Mouse (Mus musculus) embryonic facial prominence, embryonic 14.5 days (tissue): Measurements from ENCODE around the gene Inpp5k. TPM values are rescaled to one million over a fixed set of nuclear protein-coding genes. Genes with fewer than 3 reads are reported as not detected.
"Not testable (repeated sequence)": the region's sequence is repeated elsewhere in the genome, so short reads cannot be mapped to it uniquely, and the experiment has no call there.

ENCODE experiments used
- ATAC-seq: fragments of 200-750 bp; cut with Nextera tagmentation; 2 replicates; pipeline ENCODE4 v1.8.0; 2017; ENCODE audit warnings: low read depth, moderate number of reproducible peaks, moderate TSS enrichment
- DNase-seq: peaks from one replicate; pipeline ENCODE4 v3.0.0-alpha.2; 2015; ENCODE audit warnings: low spot score
- H3K27ac ChIP-seq: fragments of 300-500 bp; sonication (generic); replicated peaks from 2 replicates; pipeline ENCODE4 v1.5.1; 2014; ENCODE audit warnings: low read depth, mild to moderate bottlenecking, low read length, moderate library complexity
- H3K27me3 ChIP-seq: fragments of 300-500 bp; sonication (generic); replicated peaks from 2 replicates; pipeline ENCODE4 v1.6.1; 2014; ENCODE audit warnings: low read length; ENCODE audit not compliant: control insufficient read depth, insufficient read depth
- H3K36me3 ChIP-seq: fragments of 300-500 bp; sonication (generic); 2 replicates; pipeline ENCODE4 v1.6.1; 2014; ENCODE audit warnings: low read length, mixed read lengths; ENCODE audit not compliant: control insufficient read depth, insufficient read depth
- H3K4me1 ChIP-seq: fragments of 300-500 bp; sonication (generic); 2 replicates; pipeline ENCODE4 v1.6.1; 2014; ENCODE audit warnings: antibody characterized with exemption, low read length; ENCODE audit not compliant: control insufficient read depth, insufficient read depth
- H3K4me2 ChIP-seq: fragments of 300-500 bp; sonication (generic); 2 replicates; pipeline ENCODE4 v1.6.1; 2014; ENCODE audit warnings: low read depth, mild to moderate bottlenecking, low read length, moderate library complexity, mixed read lengths
- H3K4me3 ChIP-seq: fragments of 300-500 bp; sonication (generic); 2 replicates; pipeline ENCODE4 v1.5.1; 2014; ENCODE audit warnings: low read depth, mild to moderate bottlenecking, low read length
- H3K9ac ChIP-seq: fragments of 300-500 bp; sonication (generic); 2 replicates; pipeline ENCODE4 v1.6.1; 2014; ENCODE audit warnings: low read depth, mild to moderate bottlenecking, low read length, moderate library complexity, mixed read lengths
- H3K9me3 ChIP-seq: fragments of 300-500 bp; sonication (generic); 2 replicates; pipeline ENCODE4 v1.6.1; 2016; ENCODE audit warnings: low read length; ENCODE audit not compliant: control insufficient read depth
- WGBS: fragments of 180-500 bp; shearing (Covaris S2); extraction: QIAGEN DNeasy Blood & Tissue Kit; methylation state at CpG from one replicate; pipeline ENCODE4 v1.1.7; 2014; 5-methylcytosine and 5-hydroxymethylcytosine counted together
- polyA plus RNA-seq: library from polyadenylated mRNA; unstranded; fragments of >200 nt; fragmentation: Nextera tagmentation; extraction: Ambion mirVana; gene quantifications from 2 replicates; pipeline ENCODE4 v1.2.1, GENCODE M21; 2014

The Inpp5k gene
- polyA plus RNA-seq, 1 experiment from 2014 or later = 23.7 TPM

- ATAC-seq (no peak), DNase-seq (no peak)
- H3K4me2 ChIP-seq = no peak overlapping the region
- no peaks in the 10 kb centered on the region for H3K9me3 ChIP-seq
- no peaks in the 10 kb centered on the region for H3K27me3 ChIP-seq
- H3K27ac ChIP-seq = no peak overlapping the region
- H3K36me3 ChIP-seq = peaks cover 40% of the 10 kb centered on the region
- H3K9ac ChIP-seq = no peak overlapping the region
- H3K4me1 ChIP-seq = peaks cover 11% of the 10 kb centered on the region
- H3K4me3 ChIP-seq = no peak overlapping the region
- WGBS = 83% methylated on average over 5 of the region's 5 CpGs
Observed at GRCm38 (mm10) chr11:75592612-75593011, 38.2 kb upstream of the Inpp5k start.

GRCm38 (mm10) chr11:75594431-75594830 is 36.4 kb upstream of the Inpp5k start:
- Histone ChIP-seq H3K9me3 (no peaks in the 10 kb centered on the region), H3K36me3 (peaks cover 57% of the 10 kb centered on the region), H3K9ac (no peak overlapping the region), H3K4me2 (no peak overlapping the region), H3K27ac (no peak overlapping the region), H3K27me3 (no peaks in the 10 kb centered on the region), H3K4me3 (no peak overlapping the region), H3K4me1 (peaks cover 3% of the 10 kb centered on the region)
- DNase-seq = no peak
- 84% methylated on average over 9 of the region's 9 CpGs for WGBS
- no peak for ATAC-seq

GRCm38 (mm10) chr11:75595404-75595803 is 35.4 kb upstream of the Inpp5k start:
- 68% methylated on average over 2 of the region's 2 CpGs for whole genome bisulfite sequencing
- no peaks in the 10 kb centered on the region for H3K27me3 ChIP-seq
- H3K9me3 ChIP-seq = no peaks in the 10 kb centered on the region
- peaks cover 63% of the 10 kb centered on the region for H3K36me3 ChIP-seq
- DNase-seq (no peak), ATAC-seq (no peak)
- H3K4me3 ChIP-seq = no peak overlapping the region
- no peaks in the 10 kb centered on the region for H3K4me1 ChIP-seq
- no peak overlapping the region for H3K9ac ChIP-seq
- H3K27ac ChIP-seq = no peak overlapping the region
- H3K4me2 ChIP-seq = no peak overlapping the region

GRCm38 (mm10) chr11:75595816-75596215 is 35.0 kb upstream of the Inpp5k start:
- Histone ChIP-seq H3K27me3 (no peaks in the 10 kb centered on the region), H3K36me3 (peaks cover 67% of the 10 kb centered on the region), H3K27ac (no peak overlapping the region), H3K4me3 (no peak overlapping the region), H3K9ac (no peak overlapping the region), H3K4me1 (no peaks in the 10 kb centered on the region), H3K4me2 (no peak overlapping the region), H3K9me3 (no peaks in the 10 kb centered on the region)
- DNase-seq = no peak
- WGBS = 66% methylated on average over 7 of the region's 7 CpGs
- ATAC-seq = no peak

- Histone ChIP-seq H3K36me3 (peaks cover 77% of the 10 kb centered on the region), H3K9ac (no peak overlapping the region), H3K4me3 (no peak overlapping the region), H3K4me2 (no peak overlapping the region), H3K4me1 (no peaks in the 10 kb centered on the region), H3K9me3 (no peaks in the 10 kb centered on the region), H3K27ac (no peak overlapping the region), H3K27me3 (no peaks in the 10 kb centered on the region)
- ATAC-seq (no peak), DNase-seq (no peak)
- 79% methylated on average over 3 of the region's 3 CpGs for WGBS
Observed at GRCm38 (mm10) chr11:75596726-75597255, 34.0 kb upstream of the Inpp5k start.

GRCm38 (mm10) chr11:75598004-75598403 is 32.8 kb upstream of the Inpp5k start:
- DNase-seq (no peak), ATAC-seq (no peak)
- Histone ChIP-seq H3K27ac (no peak overlapping the region; the same call in 1 of the 2 replicates), H3K36me3 (peaks cover 79% of the 10 kb centered on the region), H3K4me3 (no peak overlapping the region), H3K27me3 (no peaks in the 10 kb centered on the region), H3K4me1 (no peaks in the 10 kb centered on the region), H3K4me2 (no peak overlapping the region), H3K9ac (no peak overlapping the region), H3K9me3 (no peaks in the 10 kb centered on the region)
- 91% methylated on average over 6 of the region's 6 CpGs for WGBS

GRCm38 (mm10) chr11:75599802-75600201 is 31.0 kb upstream of the Inpp5k start:
- not testable (repeated sequence) for H3K4me3 ChIP-seq, H3K27ac ChIP-seq, H3K4me1 ChIP-seq, DNase-seq, H3K4me2 ChIP-seq, H3K27me3 ChIP-seq, ATAC-seq, H3K9me3 ChIP-seq, H3K9ac ChIP-seq
- H3K36me3 ChIP-seq = peaks cover 75% of the 10 kb centered on the region
- 93% methylated on average over 16 of the region's 17 CpGs for WGBS

- Histone ChIP-seq H3K9me3 (no peaks in the 10 kb centered on the region), H3K27ac (no peak overlapping the region), H3K27me3 (no peaks in the 10 kb centered on the region), H3K4me3 (no peak overlapping the region), H3K9ac (no peak overlapping the region), H3K36me3 (peaks cover 82% of the 10 kb centered on the region), H3K4me1 (no peaks in the 10 kb centered on the region), H3K4me2 (no peak overlapping the region)
- ATAC-seq (no peak), DNase-seq (no peak)
- WGBS = 91% methylated on average over 5 of the region's 5 CpGs
Observed at GRCm38 (mm10) chr11:75604826-75605225, 26.0 kb upstream of the Inpp5k start.

GRCm38 (mm10) chr11:75605318-75605717 is 25.5 kb upstream of the Inpp5k start:
- Histone ChIP-seq H3K9me3 (no peaks in the 10 kb centered on the region), H3K27ac (no peak overlapping the region), H3K9ac (no peak overlapping the region), H3K27me3 (no peaks in the 10 kb centered on the region), H3K4me2 (no peak overlapping the region), H3K4me1 (no peaks in the 10 kb centered on the region), H3K36me3 (peaks cover 82% of the 10 kb centered on the region), H3K4me3 (no peak overlapping the region)
- no peak for DNase-seq
- no peak for ATAC-seq
- WGBS = 47% methylated on average over 1 of the region's 1 CpGs
